Mouse (Mus musculus) neural tube, embryonic 14.5 days (tissue): ENCODE results near the gene Cyb561. TPM values are rescaled to one million over a fixed set of nuclear protein-coding genes. Genes with fewer than 3 reads are reported as not detected.

Source experiments
- ATAC-seq: fragments of 200-750 bp; cut with Nextera tagmentation; 2 replicates; pipeline ENCODE4 v1.8.0; 2017; ENCODE audit warnings: low read depth, mild to moderate bottlenecking, moderate TSS enrichment, moderate library complexity
- H3K27ac ChIP-seq: fragments of 300-500 bp; sonication (generic); 2 replicates; pipeline ENCODE4 v1.5.1; 2014; ENCODE audit warnings: low read depth, mild to moderate bottlenecking, control low read depth, low read length, moderate library complexity, mixed read lengths
- H3K27me3 ChIP-seq: fragments of 300-500 bp; sonication (generic); 2 replicates; pipeline ENCODE4 v1.6.1; 2014; ENCODE audit warnings: low read length; ENCODE audit not compliant: control insufficient read depth, insufficient read depth
- H3K36me3 ChIP-seq: fragments of 300-500 bp; sonication (generic); 2 replicates; pipeline ENCODE4 v1.6.1; 2014; ENCODE audit warnings: low read length, mixed read lengths; ENCODE audit not compliant: control insufficient read depth, insufficient read depth
- H3K4me1 ChIP-seq: fragments of 300-500 bp; sonication (generic); 2 replicates; pipeline ENCODE4 v1.6.1; 2014; ENCODE audit warnings: low read length; ENCODE audit not compliant: control insufficient read depth, insufficient read depth
- H3K4me2 ChIP-seq: fragments of 300-500 bp; sonication (generic); 2 replicates; pipeline ENCODE4 v1.6.1; 2014; ENCODE audit warnings: mild to moderate bottlenecking, low read depth, low read length, control low read depth
- H3K4me3 ChIP-seq: fragments of 300-500 bp; sonication (generic); 2 replicates; pipeline ENCODE4 v1.5.1; 2014; ENCODE audit warnings: low read depth, low read length, control low read depth, mixed read lengths
- H3K9ac ChIP-seq: fragments of 300-500 bp; sonication (generic); replicated peaks from 2 replicates; pipeline ENCODE4 v1.6.1; 2014; ENCODE audit warnings: low read depth, mild to moderate bottlenecking, control low read depth, low read length, mixed read lengths
- H3K9me3 ChIP-seq: fragments of 300-500 bp; sonication (generic); 2 replicates; pipeline ENCODE4 v1.6.1; 2016; ENCODE audit warnings: low read length; ENCODE audit not compliant: control insufficient read depth
- WGBS: fragments of 180-500 bp; shearing (Covaris S2); extraction: QIAGEN DNeasy Blood & Tissue Kit; methylation state at CpG from one replicate; pipeline ENCODE4 v1.1.7; 2014; 5-methylcytosine and 5-hydroxymethylcytosine counted together
- polyA plus RNA-seq: library from polyadenylated mRNA; unstranded; fragments of >200 nt; fragmentation: Nextera tagmentation; extraction: Ambion mirVana; gene quantifications from 2 replicates; pipeline ENCODE4 v1.2.1, GENCODE M21; 2014

Gene Cyb561
- polyA plus RNA-seq, 1 experiment from 2014 or later: 38.1 TPM

- H3K27ac ChIP-seq: no peak overlapping the region
- 88% methylated on average over 8 of the region's 8 CpGs for WGBS
- no peak overlapping the region for H3K4me2 ChIP-seq
- no peak for ATAC-seq
- H3K9ac ChIP-seq: no peak overlapping the region
- no peaks in the 10 kb centered on the region for H3K27me3 ChIP-seq
- H3K9me3 ChIP-seq: no peaks in the 10 kb centered on the region
- H3K4me1 ChIP-seq: no peaks in the 10 kb centered on the region
- H3K36me3 ChIP-seq: no peaks in the 10 kb centered on the region
- no peak overlapping the region for H3K4me3 ChIP-seq
These were observed 17.6 kb downstream of the Cyb561 start for GRCm38 (mm10) chr11:105935496-105935895.

- no peak overlapping the region for H3K27ac ChIP-seq
- no peak overlapping the region for H3K4me2 ChIP-seq
- H3K4me3 ChIP-seq: no peak overlapping the region
- no peaks in the 10 kb centered on the region for H3K36me3 ChIP-seq
- H3K9me3 ChIP-seq: no peaks in the 10 kb centered on the region
- no peak for ATAC-seq
- no peak overlapping the region for H3K9ac ChIP-seq
- 44% methylated on average over 6 of the region's 6 CpGs for WGBS
- no peaks in the 10 kb centered on the region for H3K27me3 ChIP-seq
- H3K4me1 ChIP-seq: no peaks in the 10 kb centered on the region
These were observed 18.3 kb downstream of the Cyb561 start for GRCm38 (mm10) chr11:105934816-105935215.

GRCm38 (mm10) chr11:105934303-105934711, 18.8 kb downstream of the Cyb561 start:
- Histone ChIP-seq H3K36me3 (no peaks in the 10 kb centered on the region), H3K9me3 (no peaks in the 10 kb centered on the region), H3K4me1 (no peaks in the 10 kb centered on the region), H3K4me3 (no peak overlapping the region), H3K9ac (no peak overlapping the region), H3K27ac (no peak overlapping the region), H3K27me3 (no peaks in the 10 kb centered on the region), H3K4me2 (no peak overlapping the region)
- 85% methylated on average over 5 of the region's 5 CpGs for WGBS
- no peak for ATAC-seq

- H3K27me3 ChIP-seq: no peaks in the 10 kb centered on the region
- H3K4me3 ChIP-seq: no peak overlapping the region
- H3K4me1 ChIP-seq: no peaks in the 10 kb centered on the region
- H3K36me3 ChIP-seq: no peaks in the 10 kb centered on the region
- no peaks in the 10 kb centered on the region for H3K9me3 ChIP-seq
- no peak overlapping the region for H3K4me2 ChIP-seq
- H3K9ac ChIP-seq: no peak overlapping the region
- no peak for ATAC-seq
- 91% methylated on average over 8 of the region's 8 CpGs for WGBS
- H3K27ac ChIP-seq: no peak overlapping the region
These were observed 19.4 kb downstream of the Cyb561 start for GRCm38 (mm10) chr11:105933746-105934145.

- no peak overlapping the region for H3K4me3 ChIP-seq
- WGBS: 84% methylated on average over 3 of the region's 3 CpGs
- no peak for ATAC-seq
- H3K4me1 ChIP-seq: no peaks in the 10 kb centered on the region
- H3K4me2 ChIP-seq: no peak overlapping the region
- H3K9ac ChIP-seq: no peak overlapping the region
- no peaks in the 10 kb centered on the region for H3K9me3 ChIP-seq
- H3K36me3 ChIP-seq: no peaks in the 10 kb centered on the region
- no peaks in the 10 kb centered on the region for H3K27me3 ChIP-seq
- no peak overlapping the region for H3K27ac ChIP-seq
These were observed 21.8 kb downstream of the Cyb561 start for GRCm38 (mm10) chr11:105931380-105931779.

- H3K9me3 ChIP-seq: no peaks in the 10 kb centered on the region
- WGBS: 73% methylated on average over 5 of the region's 5 CpGs
- no peak overlapping the region for H3K4me3 ChIP-seq
- ATAC-seq: no peak
- H3K4me1 ChIP-seq: no peaks in the 10 kb centered on the region
- H3K36me3 ChIP-seq: peaks cover 11% of the 10 kb centered on the region; the same call in 1 of the 2 replicates
- no peak overlapping the region for H3K27ac ChIP-seq
- no peaks in the 10 kb centered on the region for H3K27me3 ChIP-seq
- no peak overlapping the region for H3K9ac ChIP-seq
- no peak overlapping the region for H3K4me2 ChIP-seq
These were observed 25.0 kb downstream of the Cyb561 start for GRCm38 (mm10) chr11:105928171-105928570.

- Histone ChIP-seq H3K27me3 (no peaks in the 10 kb centered on the region), H3K9ac (no peak overlapping the region), H3K27ac (no peak overlapping the region), H3K4me3 (no peak overlapping the region), H3K36me3 (peaks cover 19% of the 10 kb centered on the region), H3K9me3 (no peaks in the 10 kb centered on the region), H3K4me1 (no peaks in the 10 kb centered on the region), H3K4me2 (no peak overlapping the region)
- WGBS: 55% methylated on average over 14 of the region's 14 CpGs
- peak; percentile 83 for ATAC-seq
These were observed 25.8 kb downstream of the Cyb561 start for GRCm38 (mm10) chr11:105927065-105928030.

GRCm38 (mm10) chr11:105922769-105923663, 30.1 kb downstream of the Cyb561 start:
- peaks cover 39% of the 10 kb centered on the region for H3K36me3 ChIP-seq
- H3K4me3 ChIP-seq: no peak overlapping the region

More at GRCm38 (mm10) chr11:105922769-105923663, 30.1 kb downstream of the Cyb561 start:
- Histone ChIP-seq H3K9ac (no peak overlapping the region), H3K27ac (no peak overlapping the region), H3K4me1 (no peaks in the 10 kb centered on the region), H3K9me3 (no peaks in the 10 kb centered on the region), H3K4me2 (no peak overlapping the region), H3K27me3 (no peaks in the 10 kb centered on the region)
- no peak for ATAC-seq
- WGBS: 81% methylated on average over 20 of the region's 20 CpGs
